Mouse (Mus musculus): ENCODE results near the gene Cdk14. TPM values are rescaled to one million over a fixed set of nuclear protein-coding genes. Genes with fewer than 3 reads are reported as not detected.

Cdk14 gene
- polyA plus RNA-seq, 1 experiment = 48.5 TPM

DNA sequence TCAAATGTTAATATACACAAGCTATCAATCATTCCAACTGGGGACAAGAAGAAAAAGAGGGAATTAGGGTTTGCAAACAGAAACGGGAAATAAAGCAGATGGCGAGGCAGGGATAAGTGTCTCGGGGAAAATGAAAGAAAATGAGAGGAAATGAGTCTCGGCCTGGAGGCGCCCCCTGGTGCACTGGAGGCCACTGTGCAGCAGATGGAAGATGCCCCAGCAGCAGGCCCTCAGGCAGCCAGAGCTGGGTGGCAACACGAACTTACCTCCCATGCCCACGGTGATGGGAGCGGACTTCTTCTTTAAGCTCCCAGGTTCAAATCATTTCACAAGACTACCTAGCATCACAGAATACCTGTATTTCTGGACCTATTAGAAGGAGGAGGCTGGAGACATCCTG, 97.4 kb downstream of the Cdk14 start:
- no peak for DNase-seq
- Histone ChIP-seq H3K4me3 (replicated peaks; ENCODE audit: insufficient read depth, low read depth, low read length) (no peak overlapping the region), H3K27me3 (ENCODE audit: control insufficient read depth, insufficient read depth, low read length) (no peaks in the 10 kb centered on the region), H3K4me1 (ENCODE audit: control insufficient read depth, insufficient read depth, low read length) (no peaks in the 10 kb centered on the region), H3K27ac (ENCODE audit: insufficient read depth, low read length) (no peak overlapping the region)
- TF ChIP-seq CTCF (IDR thresholded peaks at IDR 0.05; ENCODE audit: borderline replicate concordance, insufficient read depth, low read depth, low read length) (no peak), POLR2A (IDR thresholded peaks at IDR 0.05; ENCODE audit: borderline replicate concordance, insufficient read depth, low read length) (no peak)
- WGBS = 93% methylated on average over 8 of the region's 8 CpGs

DNA sequence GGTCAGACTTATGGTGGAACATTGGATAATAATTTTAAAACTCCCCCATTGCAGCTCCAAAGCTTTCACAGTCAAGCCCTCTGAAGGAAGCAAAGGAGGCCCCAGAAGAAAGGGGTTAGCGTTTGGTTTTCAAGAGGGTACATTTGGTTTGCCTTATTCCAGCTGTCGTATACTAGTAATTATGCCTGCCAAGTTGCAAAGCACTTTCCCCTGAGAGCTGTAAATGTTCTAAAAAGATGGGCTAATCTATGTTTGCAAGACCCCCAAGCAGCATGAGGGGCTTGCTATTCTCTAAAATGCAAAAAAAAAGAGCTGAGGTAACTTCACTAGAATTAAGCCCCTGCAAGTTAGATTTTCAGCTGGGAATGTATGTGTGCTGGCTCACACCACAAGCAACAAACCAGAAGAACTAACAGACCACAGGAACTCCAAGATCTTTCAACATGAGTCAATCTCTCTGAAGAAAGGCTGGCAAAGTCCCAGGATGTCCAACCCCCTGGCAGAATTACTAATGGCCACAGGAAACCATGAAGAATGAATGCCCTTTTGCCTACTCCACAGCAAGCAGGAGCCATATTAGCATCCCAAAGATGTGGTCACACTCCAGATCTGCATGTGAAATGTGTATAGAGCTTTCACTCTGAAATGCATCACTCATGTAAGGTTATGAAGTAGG, 99.5 kb downstream of the Cdk14 start:
- H3K27me3 ChIP-seq (ENCODE audit: control insufficient read depth, insufficient read depth, low read length) = no peaks in the 10 kb centered on the region
- H3K27ac ChIP-seq (ENCODE audit: insufficient read depth, low read length) = no peak overlapping the region
- no peaks in the 10 kb centered on the region for H3K4me1 ChIP-seq (ENCODE audit: control insufficient read depth, insufficient read depth, low read length)
- no peak for DNase-seq
- 32% methylated on average over 2 of the region's 2 CpGs for WGBS
- H3K4me3 ChIP-seq (replicated peaks; ENCODE audit: insufficient read depth, low read depth, low read length) = no peak overlapping the region
- TF ChIP-seq CTCF (IDR thresholded peaks at IDR 0.05; ENCODE audit: borderline replicate concordance, insufficient read depth, low read depth, low read length) (no peak), POLR2A (IDR thresholded peaks at IDR 0.05; ENCODE audit: borderline replicate concordance, insufficient read depth, low read length) (no peak)

DNA sequence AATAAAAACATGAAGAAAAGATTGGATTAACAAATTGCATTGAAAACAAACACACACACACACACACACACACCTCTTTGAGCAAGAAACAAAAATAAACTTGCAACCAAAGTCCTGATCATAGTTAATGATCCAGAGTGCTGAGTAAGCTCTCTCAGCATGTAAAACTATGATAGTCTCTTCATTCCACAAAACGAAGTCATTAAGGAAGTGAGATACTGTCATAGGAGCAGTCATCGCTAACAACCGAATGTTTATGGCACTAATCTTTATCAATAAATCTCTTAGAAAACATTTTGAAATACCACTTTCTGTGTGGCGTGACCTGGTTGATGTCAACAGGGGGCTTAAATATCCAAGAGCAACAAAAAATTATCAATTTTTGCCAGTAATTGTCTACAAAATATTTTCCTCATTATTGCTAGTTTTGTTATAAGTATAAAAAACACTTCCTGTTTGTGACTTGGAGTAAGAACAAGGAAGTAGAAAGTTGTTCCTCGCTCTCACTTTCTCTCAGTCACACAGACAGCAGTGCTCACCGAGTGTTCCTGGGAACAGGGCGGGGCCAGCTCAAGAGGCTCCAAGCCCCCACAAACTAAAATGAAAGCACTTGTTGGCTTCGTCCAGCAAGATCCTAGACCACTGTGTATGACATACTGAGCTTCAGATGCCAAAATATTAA, 100.1 kb downstream of the Cdk14 start:
- no peak for TF ChIP-seq CTCF (IDR thresholded peaks at IDR 0.05; ENCODE audit: borderline replicate concordance, insufficient read depth, low read depth, low read length)
- TF ChIP-seq POLR2A (IDR thresholded peaks at IDR 0.05; ENCODE audit: borderline replicate concordance, insufficient read depth, low read length) = no peak
- 79% methylated on average over 8 of the region's 8 CpGs for WGBS
- H3K27me3 ChIP-seq (ENCODE audit: control insufficient read depth, insufficient read depth, low read length) = no peaks in the 10 kb centered on the region; the same call in 1 of the 2 replicates
- no peak overlapping the region for H3K27ac ChIP-seq (ENCODE audit: insufficient read depth, low read length)
- H3K4me1 ChIP-seq (ENCODE audit: control insufficient read depth, insufficient read depth, low read length) = no peaks in the 10 kb centered on the region
- no peak overlapping the region for H3K4me3 ChIP-seq (replicated peaks; ENCODE audit: insufficient read depth, low read depth, low read length)
- no peak for DNase-seq

DNA sequence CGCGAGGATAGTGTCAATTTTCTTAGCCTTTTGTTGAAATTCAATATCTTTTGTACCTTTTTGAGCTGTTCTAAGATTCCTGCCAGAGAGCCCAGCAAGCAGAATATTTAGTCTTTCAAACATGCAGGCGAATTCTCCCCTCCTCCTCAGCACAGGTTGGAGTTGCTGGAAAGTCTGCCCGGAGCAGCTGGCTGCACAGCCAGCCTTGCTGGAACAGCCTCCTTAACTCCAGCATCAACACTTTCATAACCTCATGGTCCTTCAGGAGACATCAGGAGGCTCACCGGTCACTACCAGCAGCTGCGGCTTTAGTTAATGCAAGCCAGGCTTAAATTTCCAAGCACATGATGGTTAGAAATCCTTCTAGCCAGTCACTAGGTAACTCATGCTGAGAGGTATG, 105.8 kb downstream of the Cdk14 start:
- no peak overlapping the region for H3K27ac ChIP-seq (ENCODE audit: insufficient read depth, low read length)
- H3K27me3 ChIP-seq (ENCODE audit: control insufficient read depth, insufficient read depth, low read length) = no peaks in the 10 kb centered on the region; the same call in 1 of the 2 replicates
- no peak overlapping the region for H3K4me3 ChIP-seq (replicated peaks; ENCODE audit: insufficient read depth, low read depth, low read length)
- no peaks in the 10 kb centered on the region for H3K4me1 ChIP-seq (ENCODE audit: control insufficient read depth, insufficient read depth, low read length)
- no peak for DNase-seq
- TF ChIP-seq POLR2A (IDR thresholded peaks at IDR 0.05; ENCODE audit: borderline replicate concordance, insufficient read depth, low read length) (no peak), CTCF (IDR thresholded peaks at IDR 0.05; ENCODE audit: borderline replicate concordance, insufficient read depth, low read depth, low read length) (no peak)
- 55% methylated on average over 6 of the region's 6 CpGs for WGBS

DNA sequence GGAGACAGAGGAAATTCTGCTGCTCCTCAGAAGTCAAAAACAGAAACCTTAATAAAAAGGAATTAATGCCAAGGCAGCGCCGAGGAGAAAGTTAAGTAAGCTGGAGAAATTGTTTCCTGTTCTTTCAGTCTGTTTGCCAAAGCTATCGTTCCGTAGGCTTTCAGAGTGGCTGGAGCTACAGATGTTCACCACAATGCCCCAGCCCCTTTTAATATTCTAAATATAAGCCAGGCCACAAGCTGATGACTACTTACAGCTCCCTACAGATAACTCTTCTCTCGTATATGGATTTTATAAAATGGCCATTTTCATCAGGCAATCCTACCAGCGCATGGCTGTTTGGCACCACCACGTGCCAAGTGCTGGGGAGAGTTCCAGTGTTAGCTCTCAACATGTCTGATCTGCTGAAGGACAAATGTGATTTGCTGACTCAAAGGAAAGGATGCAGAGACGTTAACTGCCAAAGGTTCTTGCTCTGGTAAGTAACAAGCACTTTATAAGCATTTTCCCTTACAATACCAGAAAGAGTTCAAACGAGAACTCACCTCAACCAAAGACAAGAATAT, 106.8 kb downstream of the Cdk14 start:
- WGBS = 25% methylated on average over 9 of the region's 9 CpGs
- Histone ChIP-seq H3K4me1 (ENCODE audit: control insufficient read depth, insufficient read depth, low read length) (no peaks in the 10 kb centered on the region), H3K27me3 (ENCODE audit: control insufficient read depth, insufficient read depth, low read length) (no peaks in the 10 kb centered on the region; the same call in 1 of the 2 replicates), H3K4me3 (replicated peaks; ENCODE audit: insufficient read depth, low read depth, low read length) (no peak overlapping the region), H3K27ac (ENCODE audit: insufficient read depth, low read length) (no peak overlapping the region)
- no peak for DNase-seq
- TF ChIP-seq CTCF (IDR thresholded peaks at IDR 0.05; ENCODE audit: borderline replicate concordance, insufficient read depth, low read depth, low read length) = no peak
- no peak for TF ChIP-seq POLR2A (IDR thresholded peaks at IDR 0.05; ENCODE audit: borderline replicate concordance, insufficient read depth, low read length)

DNA sequence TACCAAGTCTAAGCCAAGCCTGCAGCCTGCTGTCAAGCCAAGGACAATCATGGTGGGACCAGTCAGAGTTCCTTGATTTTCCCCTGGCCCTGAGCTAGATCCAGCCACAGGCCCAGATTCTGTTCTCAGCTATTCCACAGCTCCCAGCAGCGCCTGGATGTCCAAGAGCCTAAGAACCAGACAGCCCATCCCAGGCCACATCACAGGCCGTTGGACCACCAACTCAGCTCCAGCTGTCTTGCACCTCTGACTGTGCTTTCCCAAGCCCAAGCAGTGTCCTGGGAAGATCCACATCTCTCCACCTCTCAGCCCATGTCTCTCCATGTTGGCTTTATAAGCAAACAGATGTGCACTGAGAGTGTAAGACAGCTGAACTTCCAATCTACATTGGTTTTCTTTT, 114.8 kb downstream of the Cdk14 start:
- 96% methylated on average over 2 of the region's 2 CpGs for WGBS
- DNase-seq = no peak
- H3K4me1 ChIP-seq (ENCODE audit: control insufficient read depth, insufficient read depth, low read length) = no peaks in the 10 kb centered on the region
- H3K27me3 ChIP-seq (ENCODE audit: control insufficient read depth, insufficient read depth, low read length) = no peaks in the 10 kb centered on the region
- H3K27ac ChIP-seq (ENCODE audit: insufficient read depth, low read length) = no peak overlapping the region
- no peak overlapping the region for H3K4me3 ChIP-seq (replicated peaks; ENCODE audit: insufficient read depth, low read depth, low read length)
- TF ChIP-seq CTCF (IDR thresholded peaks at IDR 0.05; ENCODE audit: borderline replicate concordance, insufficient read depth, low read depth, low read length) (no peak), POLR2A (IDR thresholded peaks at IDR 0.05; ENCODE audit: borderline replicate concordance, insufficient read depth, low read length) (no peak)

DNA sequence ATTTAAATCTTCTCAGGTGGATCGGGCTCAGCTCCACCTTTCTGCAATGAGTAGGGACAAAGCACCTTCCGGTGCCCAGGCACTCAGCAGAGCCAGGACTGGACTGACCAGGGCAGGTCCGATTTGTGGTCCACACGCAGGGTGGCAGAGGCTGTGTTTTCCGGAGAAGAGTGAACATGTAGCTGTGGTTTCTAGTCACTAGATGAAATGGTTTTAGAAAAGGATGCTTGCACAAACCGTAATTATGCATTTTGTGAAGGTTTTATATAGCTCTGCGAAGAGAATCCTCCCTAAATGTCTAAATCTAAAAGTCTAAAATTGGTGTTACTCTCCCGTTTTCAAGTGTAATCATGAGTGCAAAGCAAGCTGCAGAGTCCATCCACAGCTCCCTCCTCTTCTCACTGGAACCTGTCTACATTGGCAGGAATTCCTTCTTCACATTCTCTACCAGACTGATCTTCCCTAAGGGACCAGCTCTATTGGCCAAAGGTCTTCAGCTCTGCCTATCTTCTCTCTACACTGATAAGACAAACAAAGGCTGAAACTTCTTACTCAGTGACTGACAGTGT, 116.9 kb downstream of the Cdk14 start:
- H3K27me3 ChIP-seq (ENCODE audit: control insufficient read depth, insufficient read depth, low read length) = no peaks in the 10 kb centered on the region; the same call in 1 of the 2 replicates

More for the DNA sequence above, 116.9 kb downstream of the Cdk14 start:
- 95% methylated on average over 8 of the region's 8 CpGs for WGBS
- Histone ChIP-seq H3K4me1 (ENCODE audit: control insufficient read depth, insufficient read depth, low read length) (no peaks in the 10 kb centered on the region), H3K4me3 (replicated peaks; ENCODE audit: insufficient read depth, low read depth, low read length) (no peak overlapping the region), H3K27ac (ENCODE audit: insufficient read depth, low read length) (no peak overlapping the region)
- no peak for DNase-seq
- no peak for TF ChIP-seq CTCF (IDR thresholded peaks at IDR 0.05; ENCODE audit: borderline replicate concordance, insufficient read depth, low read depth, low read length)
- no peak for TF ChIP-seq POLR2A (IDR thresholded peaks at IDR 0.05; ENCODE audit: borderline replicate concordance, insufficient read depth, low read length)

Data from cerebellum, adult 2 months (tissue).